Mouse (Mus musculus) cortical plate, adult 2 months (tissue): ENCODE measurements at regions not wholly inside any gene's neighbourhood (a gene's known extent, or its start where the extent isn't known, plus 50 kb on each side); places are given as distances from the start of the nearest gene placed in this dataset.

Source experiments
- CTCF ChIP-seq: fragments of 200-500 bp; IDR thresholded peaks from 2 replicates; pipeline ENCODE4 v1.5.1; 2011; ENCODE audit warnings: mild to moderate bottlenecking, control low read depth, low read length; ENCODE audit not compliant: insufficient read depth; ENCODE audit errors: extremely low read depth
- POLR2A ChIP-seq: fragments of 200-500 bp; IDR thresholded peaks from 2 replicates; pipeline ENCODE4 v1.6.1; 2011; ENCODE audit warnings: mild to moderate bottlenecking, low read length, control low read depth; ENCODE audit not compliant: insufficient read depth; ENCODE audit errors: extremely low read depth

DNA sequence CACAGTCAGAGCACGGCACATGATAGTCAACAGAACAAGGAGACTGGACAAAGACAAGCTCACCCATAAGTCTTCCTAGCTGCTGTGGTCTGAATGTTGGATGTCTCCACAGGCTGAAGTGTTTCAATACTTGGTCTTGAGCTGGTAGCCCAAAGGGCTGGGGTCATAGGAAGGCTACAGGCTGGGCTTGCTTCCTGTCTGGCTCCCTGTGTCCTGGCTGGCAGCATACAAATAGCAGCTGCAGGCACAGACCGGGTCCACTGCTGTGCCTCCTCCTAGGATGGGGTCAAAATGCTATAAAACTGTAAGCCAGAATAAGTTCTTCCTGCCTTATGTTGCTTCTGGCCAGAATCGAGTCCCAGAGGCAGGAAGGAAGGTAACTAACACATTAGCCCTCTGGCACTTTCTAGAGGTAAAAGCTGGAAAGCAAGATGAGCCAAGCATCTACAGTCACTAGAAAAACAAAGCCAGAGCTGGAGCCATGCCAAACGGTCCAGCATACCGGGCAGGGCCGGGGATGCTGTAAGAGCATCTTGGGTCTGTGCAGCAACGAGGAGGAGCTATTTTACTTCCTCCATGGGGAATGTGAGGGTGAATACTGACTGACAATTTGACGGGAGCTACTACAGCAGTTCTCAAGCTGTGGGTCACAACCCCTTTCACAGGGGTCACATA is 93.2 kb upstream of the Prok2 start:
- no peak for TF ChIP-seq POLR2A
- TF ChIP-seq CTCF: no peak
